Mouse (Mus musculus): ENCODE data around the gene Tent5d.
A peak's percentile ranks its signal among the peaks of the same experiment; 100 is the strongest.

Gene Tent5d

DNA sequence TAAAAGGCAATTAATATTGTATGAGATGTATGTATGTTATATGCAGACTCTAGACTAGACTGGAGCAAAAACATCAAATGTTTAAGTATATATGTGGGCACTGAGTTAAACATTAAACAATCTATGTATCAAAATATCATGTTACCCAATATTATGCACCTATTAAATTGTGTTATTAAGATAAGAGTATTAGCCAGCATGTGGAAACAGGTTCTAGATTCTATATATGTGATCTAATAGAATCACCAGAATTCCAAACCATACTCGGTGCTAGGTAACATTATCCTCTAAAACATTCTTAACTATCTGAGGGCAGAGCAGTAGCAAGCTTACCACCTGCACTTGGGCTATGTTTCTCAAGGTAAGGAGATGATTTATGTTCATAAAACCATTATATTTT is at the start of gene Tent5d:
TSS of gene Tent5d (plus strand) at position 301 of the 400 bp plus-strand sequence.
- no peak for DNase-seq (ENCODE audit: low read depth)

- peak; percentile 36 for DNase-seq (ENCODE audit: low read depth)
Observed at GRCm38 (mm10) chrX:107767896-107768295, 24.5 kb upstream of the Tent5d start.

DNA sequence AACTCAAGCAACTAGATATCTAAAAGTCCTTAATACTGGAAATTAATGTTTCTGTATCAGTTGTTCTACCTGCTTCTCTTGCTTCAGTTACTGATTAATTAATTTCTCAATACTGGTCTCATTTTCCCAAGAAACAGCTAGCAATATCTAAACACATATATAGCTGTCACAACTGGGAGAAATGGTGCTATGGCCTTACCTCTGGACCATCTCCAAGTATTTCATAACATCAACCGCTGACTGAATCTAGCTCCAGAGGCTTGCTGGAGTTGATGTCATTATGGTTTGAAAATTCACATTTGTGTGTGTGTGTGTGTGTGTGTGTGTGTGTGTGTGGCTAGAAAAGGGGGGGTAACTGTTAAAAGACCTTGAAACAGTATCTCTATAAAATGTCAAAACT is 2.3 kb upstream of the Tent5d start:
- peak; percentile 6 for DNase-seq (ENCODE audit: low read depth)

GRCm38 (mm10) chrX:107790750-107791493 is 1.5 kb upstream of the Tent5d start:
- DNase-seq (ENCODE audit: low read depth), result peak; percentile 15

GRCm38 (mm10) chrX:107795785-107796184 is 3.4 kb downstream of the Tent5d start:
- no peak for DNase-seq (ENCODE audit: low read depth)

- DNase-seq (ENCODE audit: low read depth), result no peak
Observed at GRCm38 (mm10) chrX:107796919-107797318, 4.5 kb downstream of the Tent5d start.

GRCm38 (mm10) chrX:107812120-107812519 is 19.7 kb downstream of the Tent5d start:
- DNase-seq (ENCODE audit: low read depth), result no peak

DNA sequence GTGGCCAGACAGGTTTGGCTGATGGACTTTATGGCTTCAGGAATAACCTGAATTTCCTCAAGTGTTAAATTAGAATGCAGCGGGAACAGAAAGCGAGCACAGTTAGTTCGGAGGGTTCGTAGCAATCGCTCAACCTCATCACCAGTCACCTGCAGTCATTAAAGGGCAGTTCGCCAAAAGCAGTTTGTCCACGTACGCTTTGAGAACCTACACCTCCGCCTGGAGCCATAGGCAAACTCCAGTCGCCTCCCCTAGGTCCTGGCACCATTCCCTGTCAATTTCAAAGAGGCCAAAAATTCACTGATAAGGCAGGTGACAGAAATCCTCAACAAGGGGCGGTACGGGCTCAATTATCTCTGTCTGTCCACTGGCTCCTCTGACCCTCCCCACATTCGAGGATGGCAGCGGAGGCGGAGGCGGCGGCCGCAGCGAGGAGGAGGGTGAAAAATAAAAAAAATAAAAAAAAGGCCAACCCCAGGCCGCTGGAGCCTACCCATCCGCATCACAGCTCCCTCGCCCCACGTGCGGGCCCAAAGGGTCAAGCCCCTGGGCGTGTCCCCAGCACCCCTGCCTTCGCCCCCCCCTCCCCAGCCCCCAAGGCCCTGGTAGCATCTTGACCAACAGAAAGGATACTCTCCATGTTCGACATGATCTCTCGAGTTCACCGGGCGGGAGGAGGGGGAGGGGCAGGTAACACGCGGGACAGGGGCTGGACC is 23.3 kb downstream of the Tent5d start:
- peak; percentile 48 for DNase-seq (ENCODE audit: low read depth)

DNA sequence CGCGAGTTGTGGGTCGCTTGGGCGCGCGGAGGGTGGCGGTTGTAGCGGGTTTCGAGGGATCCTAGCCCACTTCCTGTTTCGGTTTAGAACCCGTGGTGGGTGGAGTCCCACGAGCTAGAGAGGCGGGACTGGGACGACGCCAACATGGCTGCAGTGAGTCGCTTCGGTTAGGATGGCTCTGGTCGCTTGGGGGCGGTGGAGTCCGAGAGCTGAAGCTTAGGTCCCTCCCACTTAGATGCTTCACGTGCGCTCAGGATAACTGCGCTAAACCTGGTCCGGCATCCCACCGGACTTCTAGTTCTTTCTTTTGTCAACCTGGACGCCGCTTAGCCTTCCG is 23.8 kb downstream of the Tent5d start, which contains the start of gene 2610002M06Rik:
TSS of gene 2610002M06Rik (minus strand) at position 117 of the 337 bp plus-strand sequence.
- DNase-seq (ENCODE audit: low read depth), result peak; percentile 90

DNA sequence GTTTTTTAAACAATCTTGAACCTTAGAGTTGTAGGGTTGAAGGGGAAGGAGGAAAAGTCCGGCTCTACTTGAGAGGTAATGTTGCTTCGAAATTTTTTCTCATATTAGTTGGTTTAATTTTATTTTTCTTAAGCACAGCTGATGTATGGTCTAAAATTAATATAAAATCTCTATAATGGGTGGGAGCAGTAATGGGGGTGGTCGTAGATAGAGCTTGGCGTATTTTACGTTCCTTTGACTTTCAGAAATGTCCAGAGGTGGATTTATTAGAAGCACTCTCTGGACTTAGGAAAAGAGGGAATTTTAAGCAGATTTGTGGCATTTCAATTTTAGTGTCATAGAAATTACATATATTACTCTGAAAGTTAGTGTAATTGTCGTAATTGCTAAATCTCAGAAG is 24.3 kb downstream of the Tent5d start:
- DNase-seq (ENCODE audit: low read depth), result no peak

- no peak for DNase-seq (ENCODE audit: low read depth)
Observed at GRCm38 (mm10) chrX:107858165-107858564, 65.8 kb downstream of the Tent5d start.

All from 416B (cell line).